Mouse (Mus musculus): Measurements from ENCODE around the gene Unc5c. TPM values are rescaled to one million over a fixed set of nuclear protein-coding genes. Genes with fewer than 3 reads are reported as not detected.

Gene Unc5c
- total and polyA plus RNA-seq, 3 experiments = not detected

DNA sequence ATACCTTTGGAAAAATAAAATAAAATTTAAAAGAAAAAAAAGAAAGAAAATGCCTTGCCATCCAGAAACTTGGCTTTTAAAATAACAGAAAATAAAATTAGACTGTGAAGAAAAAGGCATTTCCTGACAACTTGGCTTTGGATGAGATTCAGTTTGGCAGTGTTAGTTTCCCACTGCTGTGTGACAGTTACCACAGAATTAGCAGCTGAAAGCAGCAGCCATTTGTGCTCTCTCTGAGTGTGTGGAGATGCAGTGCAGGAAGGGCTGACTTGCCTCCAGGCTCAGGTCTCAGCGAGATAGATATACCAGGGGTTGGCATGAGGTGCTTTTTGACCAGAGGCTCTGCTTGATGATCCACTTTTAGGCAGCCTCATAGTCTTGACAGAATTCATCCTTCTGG is 151.7 kb downstream of the Unc5c start:
- H3K79me2 ChIP-seq (replicated peaks; ENCODE audit: control insufficient read depth, extremely low read depth, insufficient read depth, poor library complexity, severe bottlenecking) = no peaks in the 10 kb centered on the region
- no peak overlapping the region for H3K27ac ChIP-seq (ENCODE audit: insufficient read depth, low read depth)
- dilution Hi-C loops (cut with MboI; ENCODE audit: extremely low pct_ligation_motif_present, extremely low pct_unique_long_range_greater_than_20kb, low sequenced_read_pairs) = no loop called here
- no peak overlapping the region for H3K4me3 ChIP-seq (replicated peaks in 1 of 3; ENCODE audit: low read depth in 2 of 3, low read length in 2 of 3, poor library complexity in 1 of 3)
- no peaks in the 10 kb centered on the region for H3K4me1 ChIP-seq (ENCODE audit: control insufficient read depth in 1 of 2, insufficient read depth in 2 of 2)
- H3K27me3 ChIP-seq (replicated peaks) = no peaks in the 10 kb centered on the region
- in situ Hi-C loops (cut with MboI; ENCODE audit: low pct_ligation_motif_present, low pct_unique_long_range_greater_than_20kb, low sequenced_read_pairs) = no loop called here
- no peaks in the 10 kb centered on the region for H3K36me3 ChIP-seq (replicated peaks in 1 of 2; ENCODE audit: control insufficient read depth in 1 of 2, insufficient read depth in 1 of 2, low read length in 1 of 2)
- no peaks in the 10 kb centered on the region for H3K9me3 ChIP-seq (replicated peaks; ENCODE audit: low read length)
- TF ChIP-seq EP300 (IDR thresholded peaks at IDR 0.05; ENCODE audit: low read length) = no peak
- H3K9ac ChIP-seq (ENCODE audit: insufficient read depth, low read depth) = no peak overlapping the region
- H3K4me2 ChIP-seq (ENCODE audit: insufficient read depth, low read depth, poor library complexity, severe bottlenecking) = no peak overlapping the region
- DNase-seq (ENCODE audit: extremely low read depth) = no peak

DNA sequence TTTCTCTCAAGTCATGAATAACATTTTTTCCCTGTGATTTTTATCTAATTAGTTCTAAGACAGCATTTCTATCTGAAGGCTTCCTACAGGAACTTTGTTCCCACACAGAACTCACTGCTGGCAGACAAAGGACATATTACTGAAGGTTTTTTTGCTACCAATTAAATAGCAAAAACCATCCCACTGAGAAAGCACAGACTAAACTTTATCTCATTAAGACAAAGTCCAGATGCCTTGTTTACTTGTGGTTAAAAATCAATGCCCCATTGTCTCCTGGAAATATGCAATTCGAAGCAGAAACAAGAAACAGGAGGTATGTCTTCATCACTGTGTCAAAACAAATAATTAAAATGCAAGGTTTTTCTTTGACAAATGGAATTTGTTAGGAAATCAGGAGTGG is 153.7 kb downstream of the Unc5c start:
- no peak for DNase-seq (ENCODE audit: extremely low read depth)
- Histone ChIP-seq H3K79me2 (replicated peaks; ENCODE audit: control insufficient read depth, extremely low read depth, insufficient read depth, poor library complexity, severe bottlenecking) (no peaks in the 10 kb centered on the region), H3K36me3 (replicated peaks in 1 of 2; ENCODE audit: control insufficient read depth in 1 of 2, insufficient read depth in 1 of 2, low read length in 1 of 2) (no peaks in the 10 kb centered on the region), H3K9ac (ENCODE audit: insufficient read depth, low read depth) (no peak overlapping the region), H3K27me3 (replicated peaks) (no peaks in the 10 kb centered on the region), H3K4me3 (replicated peaks in 1 of 3; ENCODE audit: low read depth in 2 of 3, low read length in 2 of 3, poor library complexity in 1 of 3) (no peak overlapping the region), H3K9me3 (replicated peaks; ENCODE audit: low read length) (no peaks in the 10 kb centered on the region), H3K27ac (ENCODE audit: insufficient read depth, low read depth) (no peak overlapping the region), H3K4me1 (ENCODE audit: control insufficient read depth in 1 of 2, insufficient read depth in 2 of 2) (no peaks in the 10 kb centered on the region), H3K4me2 (ENCODE audit: insufficient read depth, low read depth, poor library complexity, severe bottlenecking) (no peak overlapping the region)
- no peak for TF ChIP-seq TBP (conservative IDR thresholded peaks at IDR 0.05; ENCODE audit: low read depth, low read length)
- no peak for TF ChIP-seq POLR2AphosphoS2 (IDR thresholded peaks at IDR 0.05; ENCODE audit: low read depth, low read length)
- TF ChIP-seq USF1 (IDR thresholded peaks at IDR 0.05; ENCODE audit: low read depth, low read length) = no peak
- no peak for TF ChIP-seq RAD21 (IDR thresholded peaks at IDR 0.05; ENCODE audit: low read depth, low read length)
- no peak for TF ChIP-seq ZC3H11A (IDR thresholded peaks at IDR 0.05; ENCODE audit: low read depth, low read length)
- TF ChIP-seq GABPA (IDR thresholded peaks at IDR 0.05; ENCODE audit: insufficient replicate concordance, low read depth, low read length) = no peak
- no peak for TF ChIP-seq EP300 (IDR thresholded peaks at IDR 0.05; ENCODE audit: low read length)
- TF ChIP-seq POLR2A (IDR thresholded peaks at IDR 0.05; ENCODE audit: low read depth, low read length) = no peak
- TF ChIP-seq PAX5 (IDR thresholded peaks at IDR 0.05; ENCODE audit: low read length) = no peak
- TF ChIP-seq TCF12 (IDR thresholded peaks at IDR 0.05; ENCODE audit: low read depth, low read length) = no peak
- no peak for TF ChIP-seq ZKSCAN1 (IDR thresholded peaks at IDR 0.05; ENCODE audit: borderline replicate concordance, low read depth, low read length)
- in situ Hi-C loops (cut with MboI; ENCODE audit: low pct_ligation_motif_present, low pct_unique_long_range_greater_than_20kb, low sequenced_read_pairs) (no loop called here), dilution Hi-C loops (cut with MboI; ENCODE audit: extremely low pct_ligation_motif_present, extremely low pct_unique_long_range_greater_than_20kb, low sequenced_read_pairs) (no loop called here)

DNA sequence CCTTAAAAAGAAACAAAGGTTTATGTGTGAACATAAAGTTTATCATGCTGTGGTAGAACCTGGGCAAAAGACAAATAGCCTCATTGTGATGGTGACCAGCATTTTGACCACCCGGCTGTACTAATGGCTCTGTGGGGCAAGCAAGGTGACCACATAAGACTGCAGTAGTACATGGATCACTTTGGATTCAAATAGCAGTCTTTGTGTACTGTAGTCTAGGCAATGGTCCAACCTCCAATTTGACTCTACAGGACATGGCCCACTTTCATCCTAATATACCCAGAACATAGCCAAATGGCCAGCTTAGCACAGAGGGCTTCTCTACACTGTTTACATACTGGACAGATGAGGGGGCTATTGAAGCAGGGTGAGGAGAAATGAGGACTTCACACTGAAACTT is 156.5 kb downstream of the Unc5c start:
- dilution Hi-C loops (cut with MboI; ENCODE audit: extremely low pct_ligation_motif_present, extremely low pct_unique_long_range_greater_than_20kb, low sequenced_read_pairs) = no loop called here
- Histone ChIP-seq H3K4me3 (replicated peaks in 1 of 3; ENCODE audit: low read depth in 2 of 3, low read length in 2 of 3, poor library complexity in 1 of 3) (no peak overlapping the region), H3K36me3 (replicated peaks in 1 of 2; ENCODE audit: control insufficient read depth in 1 of 2, insufficient read depth in 1 of 2, low read length in 1 of 2) (no peaks in the 10 kb centered on the region), H3K27ac (ENCODE audit: insufficient read depth, low read depth) (no peak overlapping the region), H3K4me2 (ENCODE audit: insufficient read depth, low read depth, poor library complexity, severe bottlenecking) (no peak overlapping the region), H3K9me3 (replicated peaks; ENCODE audit: low read length) (no peaks in the 10 kb centered on the region), H3K9ac (ENCODE audit: insufficient read depth, low read depth) (no peak overlapping the region), H3K79me2 (replicated peaks; ENCODE audit: control insufficient read depth, extremely low read depth, insufficient read depth, poor library complexity, severe bottlenecking) (no peaks in the 10 kb centered on the region), H3K4me1 (ENCODE audit: control insufficient read depth in 1 of 2, insufficient read depth in 2 of 2) (no peaks in the 10 kb centered on the region), H3K27me3 (replicated peaks) (no peaks in the 10 kb centered on the region)
- in situ Hi-C loops (cut with MboI; ENCODE audit: low pct_ligation_motif_present, low pct_unique_long_range_greater_than_20kb, low sequenced_read_pairs) = no loop called here
- no peak for TF ChIP-seq TCF12 (IDR thresholded peaks at IDR 0.05; ENCODE audit: low read depth, low read length)
- no peak for TF ChIP-seq SMC3 (IDR thresholded peaks at IDR 0.05; ENCODE audit: low read depth, low read length)
- no peak for TF ChIP-seq EP300 (IDR thresholded peaks at IDR 0.05; ENCODE audit: low read length)
- no peak for DNase-seq (ENCODE audit: extremely low read depth)

Data from CH12.LX (cell line).